Mouse (Mus musculus) bone marrow macrophage, adult 2 months (primary cell): ENCODE data around the gene Ccn1.

Source experiments
- CTCF ChIP-seq: IDR thresholded peaks from 2 replicates; pipeline ENCODE4 v1.5.1; 2012; ENCODE audit warnings: low read depth, mild to moderate bottlenecking, low read length, moderate library complexity
- POLR2A ChIP-seq: IDR thresholded peaks from 2 replicates; pipeline ENCODE4 v1.6.1; 2012; ENCODE audit warnings: mild to moderate bottlenecking, low read depth, low read length, borderline replicate concordance

DNA sequence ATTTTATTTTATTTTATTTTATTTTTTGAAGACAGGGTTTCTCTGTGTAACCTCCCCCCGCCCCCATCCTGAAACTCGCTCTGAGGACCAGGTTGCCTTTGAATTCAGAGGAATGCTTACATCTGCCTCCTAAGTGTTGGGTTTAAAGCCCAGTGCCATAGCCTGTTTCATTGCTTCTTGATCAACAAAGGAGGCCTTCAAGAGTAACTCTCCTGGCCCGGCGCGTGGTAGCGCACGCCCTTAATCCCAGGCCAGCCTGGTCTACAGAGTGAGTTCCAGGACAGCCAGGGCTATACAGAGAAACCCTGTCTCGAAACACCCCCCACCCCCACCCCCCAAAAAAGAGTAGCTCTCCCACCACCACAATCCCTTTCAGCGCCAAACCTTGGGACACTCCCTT lies 4.2 kb upstream of the Ccn1 start:
- TF ChIP-seq POLR2A (no peak), CTCF (no peak)
